Mouse (Mus musculus) thymus, postnatal 4 days (tissue): ENCODE measurements around the gene Gm3542.
"Not testable (repeated sequence)": the region's sequence is repeated elsewhere in the genome, so short reads cannot be mapped to it uniquely, and the experiment has no call there.

Source experiments
- DNase-seq: peaks from one replicate; pipeline ENCODE4 v3.0.0; 2021

The Gm3542 gene

GRCm38 (mm10) chr14:5334828-5335227, at the start of gene Gm3542:
Gm3542 (minus strand) TSS chr14:5334928.
- DNase-seq: not testable (repeated sequence)
